Mouse (Mus musculus): Measurements from ENCODE around the gene Trpm3. TPM values are rescaled to one million over a fixed set of nuclear protein-coding genes. Genes with fewer than 3 reads are reported as not detected.
"Not testable (repeated sequence)": the region's sequence is repeated elsewhere in the genome, so short reads cannot be mapped to it uniquely, and the experiment has no call there.

Trpm3 gene
- polyA plus RNA-seq, 1 experiment from 2014 or later, result 17.5 TPM

DNA sequence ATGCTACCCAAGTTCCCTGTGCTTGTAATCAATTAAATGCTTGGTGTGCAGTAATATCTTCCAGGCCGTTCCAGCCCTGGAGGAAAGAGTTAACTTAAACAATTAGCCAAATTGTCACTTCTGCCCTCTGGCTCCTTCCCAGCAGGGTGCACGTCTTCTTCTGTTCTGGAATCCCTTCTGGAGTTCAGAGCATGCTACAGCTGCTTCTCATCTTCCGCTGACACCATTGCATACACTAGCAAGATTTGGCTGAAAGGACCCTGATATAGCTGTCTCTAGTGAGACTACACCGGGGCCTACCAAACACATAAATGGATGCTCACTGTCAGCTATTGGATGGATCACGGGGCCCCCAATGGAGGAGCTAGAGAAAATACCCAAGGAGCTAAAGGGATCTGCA is 712.6 kb downstream of the Trpm3 start:
- ATAC-seq; H3K27me3 ChIP-seq (replicated peaks; ENCODE audit: control insufficient read depth, insufficient read depth, low read length); H3K4me3 ChIP-seq (replicated peaks; ENCODE audit: low read length); H3K27ac ChIP-seq (ENCODE audit: low read length); H3K36me3 ChIP-seq (ENCODE audit: control insufficient read depth, insufficient read depth); H3K4me2 ChIP-seq (ENCODE audit: low read length); H3K9ac ChIP-seq (replicated peaks; ENCODE audit: low read depth, low read length); H3K4me1 ChIP-seq (replicated peaks; ENCODE audit: control insufficient read depth, insufficient read depth, low read length); H3K9me3 ChIP-seq (ENCODE audit: control insufficient read depth, low read length): not testable (repeated sequence)
- WGBS, result 56% methylated on average over 5 of the region's 5 CpGs

DNA sequence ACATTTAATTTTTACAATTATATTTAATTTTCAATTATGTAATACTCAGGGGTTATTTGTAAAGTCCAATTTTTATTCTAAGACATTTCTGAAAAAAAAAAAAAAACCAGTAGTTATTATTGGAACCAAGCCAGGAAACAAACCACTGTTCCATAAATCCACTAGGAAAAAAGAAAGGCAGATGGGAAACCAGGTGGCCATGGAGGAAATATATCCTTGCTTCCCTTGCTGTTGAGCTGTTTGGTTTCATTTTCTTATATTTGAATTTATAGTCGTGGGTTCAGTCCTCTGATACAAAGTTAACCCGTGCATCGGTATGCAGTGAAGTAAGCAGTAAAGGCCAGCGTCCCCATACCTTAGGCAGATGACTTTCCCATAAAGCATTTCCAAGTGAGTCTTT is 720.8 kb downstream of the Trpm3 start:
- H3K4me2 ChIP-seq (ENCODE audit: low read length), result no peak overlapping the region
- H3K9me3 ChIP-seq (ENCODE audit: control insufficient read depth, low read length), result no peaks in the 10 kb centered on the region
- H3K9ac ChIP-seq (replicated peaks; ENCODE audit: low read depth, low read length), result no peak overlapping the region
- H3K36me3 ChIP-seq (ENCODE audit: control insufficient read depth, insufficient read depth), result no peaks in the 10 kb centered on the region
- H3K27me3 ChIP-seq (replicated peaks; ENCODE audit: control insufficient read depth, insufficient read depth, low read length), result no peaks in the 10 kb centered on the region
- H3K27ac ChIP-seq (ENCODE audit: low read length), result peak overlapping the region; percentile 53
- ATAC-seq, result 0 out of 2 replicates have a peak, but pooled peaks have one; percentile 31
- H3K4me1 ChIP-seq (replicated peaks; ENCODE audit: control insufficient read depth, insufficient read depth, low read length), result peaks cover 5% of the 10 kb centered on the region; the same call in 1 of the 2 replicates
- H3K4me3 ChIP-seq (replicated peaks; ENCODE audit: low read length), result no peak overlapping the region
- 74% methylated on average over 4 of the region's 4 CpGs for WGBS

DNA sequence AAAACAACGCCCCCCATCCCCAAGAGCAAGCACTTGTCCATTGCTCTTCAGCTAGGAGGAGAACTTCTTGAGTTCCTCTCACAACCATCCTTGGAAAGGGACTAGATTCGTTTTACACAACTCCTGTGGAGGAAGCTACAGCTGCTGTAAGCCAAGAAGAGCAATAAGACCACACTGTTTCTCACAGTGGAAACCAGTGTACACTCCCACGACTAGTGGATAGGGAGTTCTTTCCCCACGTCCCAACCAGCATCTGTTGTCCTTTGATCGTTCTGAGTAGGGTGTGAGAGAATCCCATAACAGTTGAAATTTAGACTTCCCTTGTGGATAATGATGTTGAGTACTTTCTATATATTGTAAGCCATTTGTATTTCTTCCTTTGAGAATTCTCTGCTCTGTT is 728.6 kb downstream of the Trpm3 start:
- H3K27me3 ChIP-seq (replicated peaks; ENCODE audit: control insufficient read depth, insufficient read depth, low read length), result no peaks in the 10 kb centered on the region
- no peaks in the 10 kb centered on the region for H3K9me3 ChIP-seq (ENCODE audit: control insufficient read depth, low read length)
- ATAC-seq, result no peak
- no peak overlapping the region for H3K9ac ChIP-seq (replicated peaks; ENCODE audit: low read depth, low read length)
- no peak overlapping the region for H3K4me3 ChIP-seq (replicated peaks; ENCODE audit: low read length)
- H3K27ac ChIP-seq (ENCODE audit: low read length), result no peak overlapping the region
- WGBS, result 89% methylated on average over 5 of the region's 5 CpGs
- H3K36me3 ChIP-seq (ENCODE audit: control insufficient read depth, insufficient read depth), result no peaks in the 10 kb centered on the region
- H3K4me2 ChIP-seq (ENCODE audit: low read length), result no peak overlapping the region
- no peaks in the 10 kb centered on the region; the same call in 1 of the 2 replicates for H3K4me1 ChIP-seq (replicated peaks; ENCODE audit: control insufficient read depth, insufficient read depth, low read length)

DNA sequence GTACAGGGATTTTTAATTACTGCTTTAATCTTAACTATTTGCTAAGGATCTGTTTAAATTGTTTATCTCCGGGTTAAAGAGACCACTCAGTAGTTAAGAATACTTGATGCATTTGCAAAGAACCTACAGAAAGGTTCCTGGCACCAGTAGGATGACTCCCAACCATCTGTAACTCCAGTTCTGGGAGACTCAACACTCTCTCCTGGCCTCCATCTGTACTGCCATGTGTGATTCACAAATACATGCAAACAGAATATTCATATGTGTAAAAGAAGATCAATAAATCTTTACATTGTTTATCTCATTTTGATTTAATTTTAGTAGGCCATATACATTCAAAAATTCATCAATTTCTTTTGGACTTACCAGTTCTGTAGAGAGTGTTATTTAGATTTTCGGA is 731.0 kb downstream of the Trpm3 start:
- no peak overlapping the region for H3K27ac ChIP-seq (ENCODE audit: low read length)
- no peaks in the 10 kb centered on the region for H3K9me3 ChIP-seq (ENCODE audit: control insufficient read depth, low read length)
- H3K27me3 ChIP-seq (replicated peaks; ENCODE audit: control insufficient read depth, insufficient read depth, low read length), result no peaks in the 10 kb centered on the region
- WGBS, result 70% methylated on average over 2 of the region's 2 CpGs
- H3K36me3 ChIP-seq (ENCODE audit: control insufficient read depth, insufficient read depth), result no peaks in the 10 kb centered on the region
- H3K4me1 ChIP-seq (replicated peaks; ENCODE audit: control insufficient read depth, insufficient read depth, low read length), result no peaks in the 10 kb centered on the region; the same call in 1 of the 2 replicates
- H3K4me3 ChIP-seq (replicated peaks; ENCODE audit: low read length), result no peak overlapping the region
- H3K9ac ChIP-seq (replicated peaks; ENCODE audit: low read depth, low read length), result no peak overlapping the region
- H3K4me2 ChIP-seq (ENCODE audit: low read length), result no peak overlapping the region
- peak; percentile 57; the same call in 1 of the 2 replicates for ATAC-seq

DNA sequence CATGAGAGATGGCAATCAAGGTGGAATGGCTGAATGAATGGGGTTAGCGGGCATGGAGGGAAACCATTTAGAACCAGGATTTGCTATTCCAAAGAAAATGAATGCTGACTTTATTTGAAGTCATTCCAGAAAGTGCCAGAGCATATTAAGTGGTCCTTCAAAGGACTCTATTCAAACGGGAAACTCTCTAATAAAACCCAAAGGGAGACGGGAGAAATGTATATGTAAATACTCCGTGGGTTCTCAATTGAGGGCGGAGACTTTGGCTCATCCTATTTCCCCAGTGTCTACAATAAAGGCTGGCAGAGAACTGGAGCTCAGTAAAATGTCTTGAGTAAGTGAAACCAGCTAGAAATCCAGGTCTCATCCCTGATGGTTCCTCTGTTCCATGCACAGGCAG is 733.6 kb downstream of the Trpm3 start:
- no peaks in the 10 kb centered on the region for H3K9me3 ChIP-seq (ENCODE audit: control insufficient read depth, low read length)
- H3K4me3 ChIP-seq (replicated peaks; ENCODE audit: low read length), result no peak overlapping the region
- no peak for ATAC-seq
- no peak overlapping the region for H3K4me2 ChIP-seq (ENCODE audit: low read length)
- H3K27ac ChIP-seq (ENCODE audit: low read length), result no peak overlapping the region
- no peaks in the 10 kb centered on the region; the same call in 1 of the 2 replicates for H3K4me1 ChIP-seq (replicated peaks; ENCODE audit: control insufficient read depth, insufficient read depth, low read length)
- H3K36me3 ChIP-seq (ENCODE audit: control insufficient read depth, insufficient read depth), result no peaks in the 10 kb centered on the region
- H3K27me3 ChIP-seq (replicated peaks; ENCODE audit: control insufficient read depth, insufficient read depth, low read length), result no peaks in the 10 kb centered on the region
- 34% methylated on average over 5 of the region's 5 CpGs for WGBS
- no peak overlapping the region for H3K9ac ChIP-seq (replicated peaks; ENCODE audit: low read depth, low read length)

DNA sequence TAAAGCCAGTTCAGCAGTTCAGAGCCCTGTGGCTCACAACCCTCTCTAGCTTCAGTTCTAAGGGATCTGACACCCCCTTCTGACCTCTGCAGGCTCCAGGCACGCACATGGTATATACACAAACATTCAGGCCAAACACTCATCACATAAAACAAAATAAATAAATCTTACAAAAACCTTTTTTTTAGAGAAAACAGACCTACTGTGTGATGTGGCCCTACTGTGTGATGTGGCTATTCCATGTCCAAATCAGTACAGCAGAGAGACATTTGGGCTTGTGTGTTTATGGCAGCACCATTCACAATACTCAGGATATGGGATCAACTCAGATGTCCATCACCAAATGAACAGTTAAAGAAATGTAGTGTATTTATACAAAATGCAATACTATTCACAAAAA is 741.4 kb downstream of the Trpm3 start:
- Histone ChIP-seq H3K27ac (ENCODE audit: low read length) (no peak overlapping the region), H3K27me3 (replicated peaks; ENCODE audit: control insufficient read depth, insufficient read depth, low read length) (no peaks in the 10 kb centered on the region), H3K4me3 (replicated peaks; ENCODE audit: low read length) (no peak overlapping the region), H3K4me1 (replicated peaks; ENCODE audit: control insufficient read depth, insufficient read depth, low read length) (peaks cover 4% of the 10 kb centered on the region; the same call in 1 of the 2 replicates), H3K4me2 (ENCODE audit: low read length) (no peak overlapping the region), H3K9ac (replicated peaks; ENCODE audit: low read depth, low read length) (no peak overlapping the region), H3K9me3 (ENCODE audit: control insufficient read depth, low read length) (no peaks in the 10 kb centered on the region), H3K36me3 (ENCODE audit: control insufficient read depth, insufficient read depth) (no peaks in the 10 kb centered on the region)
- WGBS, result 82% methylated on average over 1 of the region's 1 CpGs
- no peak for ATAC-seq

DNA sequence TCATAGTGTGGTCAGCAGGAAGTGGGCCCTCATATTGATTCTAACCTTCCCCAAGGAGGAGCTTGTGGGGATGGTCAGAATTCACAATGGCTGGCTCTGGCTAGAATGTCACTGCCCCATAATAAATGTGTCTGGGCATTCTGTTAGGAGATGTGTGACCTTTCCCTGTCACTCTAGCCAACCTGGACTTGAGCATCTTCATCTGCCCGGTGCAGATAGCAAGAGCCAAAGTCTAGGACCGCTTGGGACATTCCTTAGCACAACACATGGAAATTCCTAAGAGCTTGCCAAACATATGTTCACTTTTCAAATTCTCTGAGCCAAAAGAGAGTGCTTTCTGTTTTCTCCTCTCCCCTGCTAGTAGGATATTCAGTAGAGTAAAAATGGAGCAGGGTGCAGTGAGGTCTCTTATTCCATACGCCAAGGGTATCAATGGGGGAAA is 743.8 kb downstream of the Trpm3 start:
- peak; percentile 34; the same call in 1 of the 2 replicates for ATAC-seq
- no peaks in the 10 kb centered on the region for H3K9me3 ChIP-seq (ENCODE audit: control insufficient read depth, low read length)
- no peaks in the 10 kb centered on the region for H3K36me3 ChIP-seq (ENCODE audit: control insufficient read depth, insufficient read depth)
- no peak overlapping the region for H3K4me3 ChIP-seq (replicated peaks; ENCODE audit: low read length)
- 56% methylated on average over 3 of the region's 3 CpGs for WGBS
- H3K4me1 ChIP-seq (replicated peaks; ENCODE audit: control insufficient read depth, insufficient read depth, low read length), result peaks cover 4% of the 10 kb centered on the region; the same call in 1 of the 2 replicates
- H3K4me2 ChIP-seq (ENCODE audit: low read length), result no peak overlapping the region
- H3K9ac ChIP-seq (replicated peaks; ENCODE audit: low read depth, low read length), result no peak overlapping the region
- H3K27me3 ChIP-seq (replicated peaks; ENCODE audit: control insufficient read depth, insufficient read depth, low read length), result no peaks in the 10 kb centered on the region
- H3K27ac ChIP-seq (ENCODE audit: low read length), result no peak overlapping the region

DNA sequence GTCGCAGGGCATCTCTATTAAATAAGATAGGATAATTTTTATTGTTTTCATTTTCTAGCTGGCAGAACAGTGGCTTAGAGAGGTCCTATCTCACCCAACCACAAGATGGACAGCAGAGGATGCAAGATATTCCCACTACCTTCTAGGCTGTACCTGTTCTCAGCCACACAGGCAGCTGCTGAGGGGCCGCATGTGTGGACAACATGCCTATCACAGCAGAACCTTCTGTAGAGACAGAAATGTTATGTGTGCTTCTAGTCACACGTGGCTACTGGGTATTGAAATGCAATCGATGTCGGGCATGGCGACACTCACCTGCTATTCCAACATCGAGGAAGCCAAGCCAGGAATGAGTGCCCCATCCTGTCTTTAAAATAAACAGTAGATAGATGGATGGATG is 744.3 kb downstream of the Trpm3 start:
- Histone ChIP-seq H3K4me2 (ENCODE audit: low read length) (no peak overlapping the region), H3K27ac (ENCODE audit: low read length) (no peak overlapping the region), H3K4me3 (replicated peaks; ENCODE audit: low read length) (no peak overlapping the region), H3K4me1 (replicated peaks; ENCODE audit: control insufficient read depth, insufficient read depth, low read length) (peaks cover 4% of the 10 kb centered on the region; the same call in 1 of the 2 replicates), H3K9ac (replicated peaks; ENCODE audit: low read depth, low read length) (no peak overlapping the region), H3K36me3 (ENCODE audit: control insufficient read depth, insufficient read depth) (no peaks in the 10 kb centered on the region), H3K27me3 (replicated peaks; ENCODE audit: control insufficient read depth, insufficient read depth, low read length) (no peaks in the 10 kb centered on the region), H3K9me3 (ENCODE audit: control insufficient read depth, low read length) (no peaks in the 10 kb centered on the region)
- WGBS, result 83% methylated on average over 7 of the region's 7 CpGs
- ATAC-seq, result no peak

DNA sequence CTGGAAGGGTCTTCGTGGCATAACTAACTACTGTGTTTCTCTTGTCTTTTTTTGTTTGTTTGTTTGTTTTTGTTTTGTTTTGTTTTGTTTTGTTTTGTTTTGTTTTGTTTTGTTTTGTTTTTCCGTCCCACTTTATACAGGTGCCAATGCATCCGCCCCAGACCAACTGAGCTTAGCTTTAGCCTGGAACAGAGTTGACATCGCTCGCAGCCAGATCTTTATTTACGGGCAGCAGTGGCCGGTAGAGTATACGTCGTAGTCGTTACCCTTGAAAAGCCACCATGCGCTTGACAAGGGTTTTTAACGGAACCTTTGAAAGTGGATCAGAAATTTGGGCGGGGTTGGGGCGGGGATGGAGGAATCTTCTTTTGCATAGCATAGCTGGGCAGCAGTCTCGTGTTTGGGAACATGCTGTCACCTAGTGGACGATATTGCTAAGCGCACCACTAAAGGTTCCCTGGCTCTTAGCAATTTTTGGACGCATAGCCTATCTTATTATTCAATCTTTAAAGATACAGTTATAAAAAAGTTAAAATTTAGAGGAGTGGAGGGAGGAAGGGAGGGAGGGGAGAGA is 745.0 kb downstream of the Trpm3 start:
- Histone ChIP-seq H3K4me2 (ENCODE audit: low read length) (peak overlapping the region; percentile 50), H3K27ac (ENCODE audit: low read length) (no peak overlapping the region), H3K36me3 (ENCODE audit: control insufficient read depth, insufficient read depth) (no peaks in the 10 kb centered on the region), H3K4me1 (replicated peaks; ENCODE audit: control insufficient read depth, insufficient read depth, low read length) (peaks cover 4% of the 10 kb centered on the region; the same call in 1 of the 2 replicates), H3K9me3 (ENCODE audit: control insufficient read depth, low read length) (no peaks in the 10 kb centered on the region), H3K27me3 (replicated peaks; ENCODE audit: control insufficient read depth, insufficient read depth, low read length) (no peaks in the 10 kb centered on the region), H3K9ac (replicated peaks; ENCODE audit: low read depth, low read length) (no peak overlapping the region), H3K4me3 (replicated peaks; ENCODE audit: low read length) (peak overlapping the region; percentile 25)
- 20% methylated on average over 18 of the region's 18 CpGs for WGBS
- peak; percentile 94 for ATAC-seq
